19 mouse cellular contexts compared by ENCODE assay signal in genomic region chr7:145219420-145219831, GRCm38 (mm10). TPM values are rescaled to one million over a fixed set of nuclear protein-coding genes. Genes with fewer than 3 reads are reported as not detected.
DNase-seq lines count a peak whose midpoint lies in the region; ATAC-seq and TF ChIP-seq lines count a peak whose summit lies in the region.
"Had no signal": no experiment of that assay in that cellular context is flagged by ENCODE, and none has a peak within 500 bp of the region (broad histone marks: within the 10 kb centered on the region; RNA-seq: fewer than 3 reads in every experiment).

No protein-coding gene starts in this region.

- H3K9ac ChIP-seq in kidney, embryonic 15.5 days = no peak overlapping the region
- H3K9ac ChIP-seq: heart, embryonic 13.5 days; limb, embryonic 13.5 days; midbrain, embryonic 12.5 days had no signal

- no peak overlapping the region for H3K4me2 ChIP-seq in kidney, embryonic 15.5 days
- H3K4me2 ChIP-seq: heart, embryonic 13.5 days; limb, embryonic 13.5 days; midbrain, embryonic 12.5 days had no signal

- 40% methylated on average over 9 of the region's 9 CpGs for WGBS in cerebellum, adult 2 months
- 84% methylated on average over 9 of the region's 9 CpGs for WGBS in heart, embryonic 10.5 days
- 81% methylated on average over 9 of the region's 9 CpGs for WGBS in kidney, embryonic 15.5 days

- no peak for ATAC-seq in kidney, embryonic 15.5 days (replicated peaks; ENCODE audit: low FRiP score)
- ATAC-seq: Patski had no signal

- no peak overlapping the region for H3K4me3 ChIP-seq in cerebellum, adult 2 months (replicated peaks; ENCODE audit: insufficient read depth, low read depth, low read length)
- no peak overlapping the region for H3K4me3 ChIP-seq in heart, embryonic 10.5 days
- H3K4me3 ChIP-seq in kidney, embryonic 15.5 days (replicated peaks) = no peak overlapping the region
- H3K4me3 ChIP-seq: embryonic facial prominence, embryonic 10.5 days; erythroblast, embryonic 14.5 days; heart, embryonic 13.5 days; left cerebral cortex, adult 2 months; limb, embryonic 13.5 days; midbrain, embryonic 12.5 days had no signal

- peak; percentile 60 to 64 for DNase-seq in cerebellum, postnatal 14 days
- DNase-seq in cerebellum, adult 2 months = no peak
- DNase-seq in heart, embryonic 10.5 days (ENCODE audit: low spot score) = no peak
- DNase-seq in heart, postnatal 36 days = no peak
- peak; percentile 45 to 80 for DNase-seq in kidney, postnatal 25 days
- peak; percentile 49 for DNase-seq in testis, postnatal 10 days (ENCODE audit: low spot score)
- no peak for DNase-seq in testis, postnatal 14 days (ENCODE audit: low spot score)
- DNase-seq: adrenal gland, postnatal 36 days; cerebellum, postnatal 36 days; lung, postnatal 14 days; right cerebral cortex, adult 18-20 months had no signal

- peaks cover 5% of the 10 kb centered on the region; the same call in 1 of the 2 replicates for H3K4me1 ChIP-seq in cerebellum, adult 2 months (ENCODE audit: control insufficient read depth, insufficient read depth, low read length)
- H3K4me1 ChIP-seq in heart, embryonic 10.5 days = peaks cover 63% of the 10 kb centered on the region
- peaks cover 32% of the 10 kb centered on the region for H3K4me1 ChIP-seq in kidney, embryonic 15.5 days

- H3K27me3 ChIP-seq in cerebellum, adult 2 months (ENCODE audit: control insufficient read depth, insufficient read depth, low read length) = no peaks in the 10 kb centered on the region
- H3K27me3 ChIP-seq in heart, embryonic 10.5 days (ENCODE audit: insufficient read depth, poor library complexity, severe bottlenecking) = no peaks in the 10 kb centered on the region
- no peaks in the 10 kb centered on the region for H3K27me3 ChIP-seq in kidney, embryonic 15.5 days
- H3K27me3 ChIP-seq: heart, embryonic 13.5 days; limb, embryonic 13.5 days; Patski had no signal

- intact Hi-C loops in heart, postnatal 36 days (cut with DNase I) = loop anchor here (5.0 kb wide), 1 partner anchor 57 kb away; no protein-coding TSS in a partner anchor

- no peaks in the 10 kb centered on the region for H3K36me3 ChIP-seq in heart, embryonic 10.5 days
- H3K36me3 ChIP-seq in kidney, embryonic 15.5 days = no peaks in the 10 kb centered on the region
- H3K36me3 ChIP-seq: embryonic facial prominence, embryonic 10.5 days; heart, embryonic 13.5 days; limb, embryonic 13.5 days; midbrain, embryonic 12.5 days had no signal

- no peak overlapping the region for H3K27ac ChIP-seq in cerebellum, adult 2 months (ENCODE audit: insufficient read depth, low read length)
- H3K27ac ChIP-seq in heart, embryonic 10.5 days = peak overlapping the region; percentile 56; the same call in 1 of the 2 replicates
- no peak overlapping the region for H3K27ac ChIP-seq in kidney, embryonic 15.5 days
- H3K27ac ChIP-seq: embryonic facial prominence, embryonic 10.5 days; heart, embryonic 13.5 days; left cerebral cortex, adult 2 months; limb, embryonic 13.5 days; midbrain, embryonic 12.5 days had no signal

- H3K9me3 ChIP-seq in heart, embryonic 10.5 days = no peaks in the 10 kb centered on the region
- no peaks in the 10 kb centered on the region for H3K9me3 ChIP-seq in kidney, embryonic 15.5 days (replicated peaks)
- H3K9me3 ChIP-seq: embryonic facial prominence, embryonic 10.5 days; heart, embryonic 13.5 days; midbrain, embryonic 12.5 days had no signal

- TF ChIP-seq CTCF in cerebellum, adult 2 months (IDR thresholded peaks at IDR 0.05; ENCODE audit: borderline replicate concordance, insufficient read depth, low read depth, low read length) = no peak

- TF ChIP-seq POLR2A in cerebellum, adult 2 months (IDR thresholded peaks at IDR 0.05; ENCODE audit: borderline replicate concordance, insufficient read depth, low read length) = no peak

RNA-seq across cellular contexts. Expression of gene 1810010D01Rik, which starts 11.5 kb away (rescaled TPM):
- polyA plus RNA-seq in cerebellum, adult 2 months (2012; rRNA removed) = 11.3 and 13.6 TPM in 2 replicates
- 0.30 and 1.3 TPM in 2 replicates for polyA plus RNA-seq in heart, embryonic 10.5 days (2016; fragmentation: Nextera tagmentation; extraction: Ambion mirVana)
- total RNA-seq in heart, postnatal 36 days (2021) = not detected
- polyA plus RNA-seq in kidney, embryonic 15.5 days (2015; fragmentation: Nextera tagmentation; extraction: Ambion mirVana) = 0.56 TPM in 1 of 2 replicates, not detected in the other
- polyA plus RNA-seq: embryonic facial prominence, embryonic 10.5 days; erythroblast, embryonic 14.5 days; Patski had no signal

Comparison
In these comparisons a context has a peak if more than half of its experiments do, and no peak if none do; other contexts are left out.
1. DNase-seq: peak in cerebellum, postnatal 14 days (2 of 2), kidney, postnatal 25 days (2 of 2) and testis, postnatal 10 days (single experiment); none in cerebellum, adult 2 months (0 of 2), heart, embryonic 10.5 days (single experiment), heart, postnatal 36 days (0 of 2) and testis, postnatal 14 days (single experiment).